In genomic region chr12:72184929-72185328, GRCm38 (mm10) we compare ENCODE assay signal across 21 mouse cellular contexts. TPM values are rescaled to one million over a fixed set of nuclear protein-coding genes. Genes with fewer than 3 reads are reported as not detected.
DNase-seq lines count a peak whose midpoint lies in the region; TF ChIP-seq lines count a peak whose summit lies in the region.
"Had no signal": no experiment of that assay in that cellular context is flagged by ENCODE, and none has a peak within 500 bp of the region (broad histone marks: within the 10 kb centered on the region; RNA-seq: fewer than 3 reads in every experiment).

Gene Ccdc175 (minus strand): TSS chr12:72185029.

- H3K36me3 ChIP-seq in testis, adult 2 months (ENCODE audit: control insufficient read depth, insufficient read depth, low read length) = no peaks in the 10 kb centered on the region
- H3K36me3 ChIP-seq in limb, embryonic 10.5 days = no peaks in the 10 kb centered on the region
- H3K36me3 ChIP-seq: G1E had no signal

- DNase-seq in testis, postnatal 10 days (ENCODE audit: low spot score) = no peak
- DNase-seq in R1 (ENCODE audit: low read depth, low spot score) = peak; percentile 7
- no peak for DNase-seq in limb, embryonic 10.5 days (ENCODE audit: low spot score)
- DNase-seq: adrenal gland, adult 2 months; adrenal gland, adult 8-10 months; adrenal gland, postnatal 10 days; adrenal gland, postnatal 14 days; adrenal gland, postnatal 25 days; adrenal gland, postnatal 36 days; B cell, adult 2 months; cerebellum, adult 11 months; cerebellum, adult 11-12 months; cerebellum, adult 18-20 months; cerebellum, adult 2 months had no signal

- TF ChIP-seq CTCF in testis, adult 2 months (IDR thresholded peaks at IDR 0.05; ENCODE audit: control insufficient read depth, insufficient read depth, insufficient replicate concordance, low read depth, low read length) = no peak

- peak; percentile 80; the same call in 1 of the 2 replicates for TF ChIP-seq POLR2A in testis, adult 2 months (IDR thresholded peaks at IDR 0.05; ENCODE audit: control insufficient read depth, low read depth, low read length)

- H3K4me1 ChIP-seq in testis, adult 2 months (ENCODE audit: control insufficient read depth, insufficient read depth, low read length) = peaks cover 5% of the 10 kb centered on the region
- H3K4me1 ChIP-seq in limb, embryonic 10.5 days = no peaks in the 10 kb centered on the region

- no peak within 1 kb of the TSS for H3K27ac ChIP-seq in testis, adult 2 months (ENCODE audit: control insufficient read depth, insufficient read depth, low read depth, low read length)
- H3K27ac ChIP-seq in limb, embryonic 10.5 days = no peak within 1 kb of the TSS

- 83% methylated on average over 12 of the region's 12 CpGs for WGBS in limb, embryonic 10.5 days

- no peaks in the 10 kb centered on the region for H3K27me3 ChIP-seq in testis, adult 2 months (ENCODE audit: control insufficient read depth, insufficient read depth, low read length)
- H3K27me3 ChIP-seq in limb, embryonic 10.5 days (ENCODE audit: low read depth, poor library complexity, severe bottlenecking) = no peaks in the 10 kb centered on the region
- H3K27me3 ChIP-seq: CH12.LX had no signal

- peak within 1 kb of the TSS; percentile 92 for H3K4me3 ChIP-seq in testis, adult 2 months (ENCODE audit: control insufficient read depth, low read depth, low read length)
- no peak within 1 kb of the TSS for H3K4me3 ChIP-seq in limb, embryonic 10.5 days

- H3K9me3 ChIP-seq in limb, embryonic 10.5 days (replicated peaks) = no peaks in the 10 kb centered on the region
- H3K9me3 ChIP-seq: G1E had no signal

RNA-seq across cellular contexts. Expression of gene Ccdc175, which starts in this region (rescaled TPM):
- polyA plus RNA-seq in testis, adult 2 months (2012; rRNA removed) = 11.5 and 12.6 TPM in 2 replicates
- not detected in 2 replicates for polyA plus RNA-seq in limb, embryonic 10.5 days (2016; fragmentation: Nextera tagmentation; extraction: Ambion mirVana)
- polyA plus RNA-seq: activated CD4-positive, CD25-positive, alpha-beta regulatory T cell, adult 4 months; adrenal gland, adult 2 months; brain, embryonic 14.5 days; C2C12; cerebellum, adult 2 months; G1E; Patski had no signal

Comparison
In these comparisons a context has a peak if more than half of its experiments do, and no peak if none do; other contexts are left out.
1. RNA of gene Ccdc175 (polyA plus RNA-seq): 11.5 to 12.6 TPM in testis, adult 2 months; not detected in limb, embryonic 10.5 days; every median in the first group is over 10 times any median in the second.